Mouse (Mus musculus): ENCODE measurements around the gene Mrps18a.

DNA sequence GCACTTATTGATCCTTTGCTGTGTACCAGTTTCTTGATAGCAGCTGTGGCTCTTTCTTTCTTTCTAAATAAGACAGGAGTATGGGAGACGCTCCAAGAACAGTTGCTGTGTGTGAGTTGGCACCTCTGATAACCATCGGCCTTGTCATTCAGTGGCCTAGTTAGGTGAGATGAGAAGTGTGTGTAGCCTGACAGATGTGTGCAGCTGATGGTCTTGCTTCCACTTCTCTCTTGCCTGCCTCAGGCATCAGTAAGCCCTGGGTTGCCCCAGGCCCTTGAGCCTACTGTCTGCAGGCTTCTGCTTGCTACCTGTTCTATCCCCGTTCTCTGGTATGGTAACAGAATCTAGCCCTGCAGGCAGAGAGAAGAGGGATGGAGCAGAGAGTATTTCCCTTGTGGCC is 6.1 kb downstream of the Mrps18a start:
- no peak for TF ChIP-seq GATA1 (IDR thresholded peaks at IDR 0.05; ENCODE audit: low read length)
- no peak for TF ChIP-seq TAL1 (IDR thresholded peaks at IDR 0.05; ENCODE audit: low read length)
